Mouse (Mus musculus) cortical plate, adult 2 months (tissue): ENCODE measurements around the gene Chrnb4. TPM values are rescaled to one million over a fixed set of nuclear protein-coding genes. Genes with fewer than 3 reads are reported as not detected.

Experiments
- H3K27ac ChIP-seq: fragments of 200-500 bp; 2 replicates; pipeline ENCODE4 v1.5.1; 2012; ENCODE audit warnings: low read length, control low read depth, inconsistent platforms; ENCODE audit not compliant: insufficient read depth
- H3K4me1 ChIP-seq: fragments of 200-500 bp; 2 replicates; pipeline ENCODE4 v1.6.1; 2011; ENCODE audit warnings: low read length; ENCODE audit not compliant: control insufficient read depth, insufficient read depth
- H3K4me3 ChIP-seq: fragments of 200-500 bp; 2 replicates; pipeline ENCODE4 v1.5.1; 2011; ENCODE audit warnings: mild to moderate bottlenecking, low read length, control low read depth; ENCODE audit not compliant: insufficient read depth
- CTCF ChIP-seq: fragments of 200-500 bp; IDR thresholded peaks from 2 replicates; pipeline ENCODE4 v1.5.1; 2011; ENCODE audit warnings: mild to moderate bottlenecking, control low read depth, low read length; ENCODE audit not compliant: insufficient read depth; ENCODE audit errors: extremely low read depth
- POLR2A ChIP-seq: fragments of 200-500 bp; IDR thresholded peaks from 2 replicates; pipeline ENCODE4 v1.6.1; 2011; ENCODE audit warnings: mild to moderate bottlenecking, low read length, control low read depth; ENCODE audit not compliant: insufficient read depth; ENCODE audit errors: extremely low read depth
- polyA plus RNA-seq: library from polyadenylated mRNA; depleted of rRNA; stranded (reverse); fragments of >200 nt; gene quantifications from 2 replicates; pipeline ENCODE4 v1.2.3, GENCODE M21; 2012

Chrnb4 gene
- polyA plus RNA-seq, 1 experiment, result 0.13 TPM

DNA sequence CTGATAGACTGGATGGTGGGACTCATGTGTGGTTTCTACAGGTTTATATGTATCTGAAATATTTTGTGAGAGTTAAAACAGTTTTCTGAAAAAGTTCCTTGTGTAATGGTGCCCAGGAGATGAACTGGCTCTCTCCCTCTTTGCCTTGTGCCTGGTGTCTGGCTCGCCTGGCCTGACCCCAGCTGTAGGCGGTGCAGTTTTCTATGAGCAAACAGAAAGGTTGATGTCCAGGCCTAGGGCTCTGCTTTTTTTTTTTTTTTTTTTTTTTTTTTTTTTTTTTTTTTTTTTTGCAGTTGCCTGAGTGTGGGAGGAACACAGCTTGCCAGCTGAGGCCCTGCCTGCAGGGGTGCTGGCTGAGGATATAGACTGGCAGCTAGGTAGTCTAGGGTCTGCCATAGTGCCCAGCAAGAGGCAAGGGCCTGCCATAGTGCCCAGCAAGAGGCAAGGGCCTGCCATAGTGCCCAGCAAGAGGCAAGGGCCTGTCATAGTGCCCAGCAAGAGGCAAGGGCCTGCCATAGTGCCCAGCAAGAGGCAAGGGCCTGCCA lies 6.9 kb upstream of the Chrnb4 start:
- no peak for TF ChIP-seq CTCF
- no peak for TF ChIP-seq POLR2A
- Histone ChIP-seq H3K4me3 (no peak overlapping the region), H3K27ac (no peak overlapping the region), H3K4me1 (no peaks in the 10 kb centered on the region)

DNA sequence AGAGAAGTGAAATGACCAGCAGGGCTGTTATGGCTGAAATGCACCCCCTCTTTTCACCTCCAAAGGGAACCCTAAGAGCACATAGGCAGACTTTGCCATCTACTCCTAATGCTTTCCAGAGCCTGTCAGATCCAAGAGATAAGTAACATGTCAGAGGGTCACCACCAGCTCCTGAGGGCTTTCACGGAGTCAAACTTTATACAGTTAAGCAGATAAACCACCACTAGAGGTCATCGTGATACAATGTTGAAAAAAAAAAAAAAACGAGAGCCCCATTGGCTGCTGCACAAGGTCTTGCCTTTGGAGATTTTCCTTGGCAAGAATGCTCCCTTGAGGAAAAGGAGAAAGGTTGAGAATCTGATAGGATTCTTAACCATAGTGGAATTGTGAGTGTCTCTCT lies 1.8 kb downstream of the Chrnb4 start:
- no peaks in the 10 kb centered on the region for H3K4me1 ChIP-seq
- TF ChIP-seq CTCF (no peak), POLR2A (no peak)
- no peak overlapping the region for H3K27ac ChIP-seq
- no peak overlapping the region for H3K4me3 ChIP-seq

DNA sequence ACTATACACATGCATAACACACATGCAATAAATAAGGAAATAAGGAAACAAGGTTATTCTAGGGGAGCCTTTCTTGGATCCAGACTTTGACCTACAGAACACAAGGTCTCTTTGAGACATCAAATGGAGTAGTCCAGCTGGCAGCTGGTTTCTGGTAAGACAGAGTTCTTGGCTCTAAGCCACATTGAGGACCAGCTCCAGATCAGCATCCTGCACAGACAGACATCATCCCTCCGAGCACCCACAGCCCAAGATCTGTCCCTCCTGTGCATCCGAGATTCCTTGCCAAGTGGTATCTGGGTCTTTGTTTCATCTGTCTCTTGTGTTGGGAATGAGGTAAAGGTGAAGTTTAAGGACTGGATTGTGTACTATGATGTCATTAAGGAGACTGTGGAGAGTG lies 3.6 kb downstream of the Chrnb4 start:
- Histone ChIP-seq H3K4me1 (no peaks in the 10 kb centered on the region), H3K4me3 (no peak overlapping the region), H3K27ac (no peak overlapping the region)
- TF ChIP-seq CTCF (no peak), POLR2A (no peak)

DNA sequence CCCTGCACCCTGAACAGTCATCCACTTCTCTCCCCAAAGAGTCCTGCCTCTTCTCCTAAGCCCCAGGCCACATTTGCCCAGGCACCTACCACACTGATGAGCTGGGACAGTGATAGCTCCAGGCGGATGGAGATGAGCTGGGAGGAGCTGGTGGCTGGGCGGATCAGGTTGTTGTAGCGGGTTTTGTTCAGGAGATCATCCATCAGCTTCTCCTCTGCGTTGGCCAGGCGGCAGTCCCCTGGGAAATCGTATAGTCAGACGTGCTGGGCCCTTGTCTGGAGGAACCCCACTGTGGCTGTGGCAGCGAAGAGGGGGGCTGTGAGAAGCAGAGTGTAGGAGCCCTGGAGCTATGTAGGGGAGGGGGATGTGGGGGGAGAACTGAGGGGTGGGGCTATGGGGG lies 4.9 kb downstream of the Chrnb4 start:
- no peak for TF ChIP-seq CTCF
- TF ChIP-seq POLR2A, result no peak
- H3K4me1 ChIP-seq, result no peaks in the 10 kb centered on the region; the same call in 1 of the 2 replicates
- no peak overlapping the region for H3K27ac ChIP-seq
- H3K4me3 ChIP-seq, result no peak overlapping the region

DNA sequence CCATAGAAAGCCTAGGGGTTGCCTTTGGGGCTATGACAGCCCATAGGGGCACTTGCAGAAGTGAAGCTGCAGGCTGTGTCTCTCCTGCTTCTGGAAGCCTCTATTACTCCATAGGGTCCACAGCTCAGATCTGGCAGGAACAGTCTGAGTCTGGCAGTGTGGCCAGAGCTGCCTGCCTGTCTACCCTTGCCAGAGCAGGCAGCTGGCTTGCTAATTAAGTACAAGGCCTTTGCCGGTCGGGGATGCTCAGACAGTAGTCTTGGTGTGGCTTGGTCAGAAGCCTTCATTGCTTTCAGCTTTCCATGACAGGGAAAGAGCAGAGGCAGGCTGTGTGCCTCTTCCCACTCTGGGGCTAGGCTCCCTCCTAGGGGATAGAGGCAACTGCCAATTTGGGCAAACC lies 7.2 kb downstream of the Chrnb4 start:
- TF ChIP-seq POLR2A (no peak), CTCF (no peak)
- Histone ChIP-seq H3K4me3 (no peak overlapping the region), H3K27ac (no peak overlapping the region), H3K4me1 (no peaks in the 10 kb centered on the region; the same call in 1 of the 2 replicates)

DNA sequence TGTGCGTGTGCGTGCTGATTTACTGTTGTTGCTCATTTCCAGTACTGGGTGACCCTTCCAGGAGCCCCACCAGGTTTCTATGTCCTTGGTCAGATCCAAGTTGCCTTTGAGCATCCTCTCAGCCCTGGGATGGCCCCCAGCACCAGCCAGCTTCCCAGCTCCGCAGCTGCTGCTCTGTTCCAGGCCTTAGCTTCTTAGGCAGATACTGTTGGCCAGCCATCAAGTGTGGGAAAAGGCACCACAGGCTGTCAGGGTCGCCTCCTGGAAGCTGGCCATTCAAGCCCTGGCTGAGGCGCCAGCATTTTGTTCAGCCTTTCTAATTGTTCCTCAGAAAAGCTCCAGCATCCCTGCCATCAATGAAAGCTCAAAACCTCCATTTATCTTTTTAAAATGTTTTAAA lies 8.6 kb downstream of the Chrnb4 start:
- TF ChIP-seq POLR2A (no peak), CTCF (no peak)
- Histone ChIP-seq H3K4me3 (no peak overlapping the region), H3K27ac (no peak overlapping the region), H3K4me1 (no peaks in the 10 kb centered on the region; the same call in 1 of the 2 replicates)

DNA sequence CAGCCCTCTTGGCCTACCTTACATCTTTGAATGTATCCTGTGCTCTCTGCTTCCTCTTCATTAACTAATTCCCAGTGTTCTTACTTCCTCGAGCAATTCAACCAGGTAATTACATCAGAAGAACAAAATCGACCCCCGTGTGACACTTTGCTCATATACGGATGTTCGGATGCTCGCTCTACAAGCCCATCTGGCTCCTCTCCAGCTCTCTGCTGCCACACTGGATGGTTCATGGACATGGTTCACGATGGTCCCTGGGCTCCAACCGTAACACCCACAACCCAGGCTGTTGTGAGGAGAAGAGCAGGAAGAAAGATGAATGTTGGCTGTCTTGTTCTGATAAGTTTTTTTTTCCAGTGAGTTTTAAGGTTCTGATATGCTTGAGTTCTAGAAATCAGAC lies 9.6 kb downstream of the Chrnb4 start:
- TF ChIP-seq POLR2A (no peak), CTCF (no peak)
- no peak overlapping the region for H3K27ac ChIP-seq
- no peaks in the 10 kb centered on the region; the same call in 1 of the 2 replicates for H3K4me1 ChIP-seq
- H3K4me3 ChIP-seq, result no peak overlapping the region

DNA sequence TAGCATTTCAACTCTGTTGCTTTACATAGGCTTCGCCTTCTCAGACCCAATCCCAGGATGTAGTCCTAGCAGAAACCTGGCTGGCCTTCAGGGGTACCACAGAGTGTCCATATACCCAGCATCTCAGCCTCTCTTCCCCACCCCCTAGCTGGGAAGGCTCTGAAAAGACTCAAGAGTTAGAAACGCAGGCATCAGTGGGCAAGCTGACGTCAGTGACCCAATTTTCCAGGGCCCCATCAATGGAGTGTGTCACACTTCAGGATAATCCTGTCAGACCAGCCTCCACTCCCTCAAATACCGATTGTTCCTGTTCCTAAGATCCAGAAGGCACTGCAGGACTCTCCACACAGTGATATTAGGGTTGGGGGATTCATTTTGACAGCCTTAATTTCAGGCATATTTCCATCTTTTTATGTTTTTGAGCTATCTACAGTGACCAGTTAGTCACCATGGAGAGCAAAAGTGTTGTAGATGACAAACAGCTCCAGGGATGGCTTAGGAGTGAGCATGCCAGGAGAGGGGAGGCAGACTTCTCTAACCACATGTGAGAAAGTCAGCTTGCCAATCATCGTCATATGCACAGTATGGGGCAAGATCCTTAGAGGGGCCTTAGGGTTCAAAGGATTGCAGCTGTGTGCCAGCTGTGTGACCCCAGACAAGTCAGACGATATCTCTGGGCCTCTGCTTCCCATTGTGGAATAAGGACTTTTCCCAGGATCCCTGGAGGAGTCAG lies 17.0 kb downstream of the Chrnb4 start:
- H3K27ac ChIP-seq, result no peak overlapping the region
- no peaks in the 10 kb centered on the region for H3K4me1 ChIP-seq
- H3K4me3 ChIP-seq, result no peak overlapping the region
- no peak for TF ChIP-seq POLR2A
- no peak for TF ChIP-seq CTCF

DNA sequence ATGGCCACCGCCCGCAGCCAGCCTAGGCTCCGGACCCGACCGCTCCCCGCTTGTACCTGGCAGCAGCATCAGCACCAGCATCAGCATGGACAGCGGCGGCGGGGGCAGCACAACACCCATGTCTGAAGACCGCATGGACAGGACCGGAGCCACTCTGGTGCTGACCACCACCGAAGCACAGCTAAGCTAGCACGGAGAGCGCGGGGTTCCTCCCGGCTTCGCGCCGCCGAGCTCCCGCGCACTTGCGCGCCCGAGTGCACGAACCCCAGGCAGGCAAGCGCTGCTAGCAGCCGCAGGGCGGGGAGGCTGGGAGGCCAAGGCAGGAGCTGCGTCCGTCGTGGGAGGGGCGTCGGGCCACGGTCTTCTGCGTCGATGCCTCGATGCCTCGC lies 22.3 kb downstream of the Chrnb4 start, which contains the start of gene Chrna3:
Gene Chrna3, minus strand, starts transcription at position 288 of the 389 bp plus-strand sequence.
- H3K27ac ChIP-seq, result no peak within 1 kb of the TSS
- H3K4me1 ChIP-seq, result peaks cover 2% of the 10 kb centered on the region; the same call in 1 of the 2 replicates
- 0 out of 2 replicates have a peak within 1 kb of the TSS, but pooled peaks have one; percentile 0 for H3K4me3 ChIP-seq
- TF ChIP-seq CTCF (no peak), POLR2A (no peak)
